24 mouse cellular contexts compared by ENCODE assay signal in genomic region chr16:55835798-55836197, GRCm38 (mm10). TPM values are rescaled to one million over a fixed set of nuclear protein-coding genes. Genes with fewer than 3 reads are reported as not detected.
DNase-seq lines count a peak whose midpoint lies in the region; ATAC-seq and TF ChIP-seq lines count a peak whose summit lies in the region.
"Had no signal": no experiment of that assay in that cellular context is flagged by ENCODE, and none has a peak within 500 bp of the region (broad histone marks: within the 10 kb centered on the region; RNA-seq: fewer than 3 reads in every experiment).

No protein-coding gene starts in this region.

- TF ChIP-seq POLR2A in CH12.LX (IDR thresholded peaks at IDR 0.05; ENCODE audit: low read depth, low read length): no peak

- H3K4me3 ChIP-seq in heart, embryonic 10.5 days: no peak overlapping the region
- H3K4me3 ChIP-seq in CH12.LX (replicated peaks in 1 of 3; ENCODE audit: low read depth in 2 of 3, low read length in 2 of 3, poor library complexity in 1 of 3): peak overlapping the region in 2 of 3 experiments; percentile 61 to 72
- H3K4me3 ChIP-seq: embryonic facial prominence, embryonic 13.5 days; forebrain, embryonic 12.5 days; gastrocnemius, adult 2 months; heart, embryonic 15.5 days; hindbrain, embryonic 10.5 days; hindbrain, embryonic 15.5 days had no signal

- H3K79me2 ChIP-seq in CH12.LX (replicated peaks; ENCODE audit: control insufficient read depth, extremely low read depth, insufficient read depth, poor library complexity, severe bottlenecking): peaks cover 51% of the 10 kb centered on the region

- peak; percentile 31; the same call in 1 of the 2 replicates for TF ChIP-seq EP300 in CH12.LX (IDR thresholded peaks at IDR 0.05; ENCODE audit: low read length)

- no peak for TF ChIP-seq CTCF in CH12.LX (conservative IDR thresholded peaks at IDR 0.05 in 1 of 2, IDR thresholded peaks at IDR 0.05 in 1 of 2; ENCODE audit: low read depth in 2 of 2, low read length in 2 of 2)

- dilution Hi-C loops in CH12.LX (cut with MboI; ENCODE audit: extremely low pct_ligation_motif_present, extremely low pct_unique_long_range_greater_than_20kb, low sequenced_read_pairs): no loop called here

- no peak overlapping the region for H3K27ac ChIP-seq in heart, embryonic 10.5 days
- H3K27ac ChIP-seq in CH12.LX (ENCODE audit: insufficient read depth, low read depth): no peak overlapping the region
- H3K27ac ChIP-seq: embryonic facial prominence, embryonic 13.5 days; forebrain, embryonic 12.5 days; gastrocnemius, adult 2 months; heart, embryonic 15.5 days; hindbrain, embryonic 10.5 days; hindbrain, embryonic 15.5 days had no signal

- no peaks in the 10 kb centered on the region for H3K27me3 ChIP-seq in heart, embryonic 10.5 days (ENCODE audit: insufficient read depth, poor library complexity, severe bottlenecking)
- no peaks in the 10 kb centered on the region for H3K27me3 ChIP-seq in CH12.LX (replicated peaks)
- H3K27me3 ChIP-seq: embryonic facial prominence, embryonic 13.5 days; forebrain, embryonic 12.5 days; heart, embryonic 15.5 days; hindbrain, embryonic 15.5 days had no signal

- in situ Hi-C loops in CH12.LX (cut with MboI; ENCODE audit: low pct_ligation_motif_present, low pct_unique_long_range_greater_than_20kb, low sequenced_read_pairs): no loop called here

- peak overlapping the region; percentile 98 for H3K4me2 ChIP-seq in CH12.LX (ENCODE audit: insufficient read depth, low read depth, poor library complexity, severe bottlenecking)
- H3K4me2 ChIP-seq: embryonic facial prominence, embryonic 13.5 days; forebrain, embryonic 12.5 days; heart, embryonic 11.5 days; heart, embryonic 15.5 days; hindbrain, embryonic 15.5 days had no signal

- peak overlapping the region; percentile 39 for H3K9ac ChIP-seq in CH12.LX (ENCODE audit: insufficient read depth, low read depth)
- H3K9ac ChIP-seq: embryonic facial prominence, embryonic 13.5 days; forebrain, embryonic 12.5 days; heart, embryonic 15.5 days; hindbrain, embryonic 15.5 days had no signal

- no peaks in the 10 kb centered on the region for H3K36me3 ChIP-seq in heart, embryonic 10.5 days
- peaks cover 18 to 47% of the 10 kb centered on the region in 2 experiments for H3K36me3 ChIP-seq in CH12.LX (replicated peaks in 1 of 2; ENCODE audit: control insufficient read depth in 1 of 2, insufficient read depth in 1 of 2, low read length in 1 of 2)
- H3K36me3 ChIP-seq: embryonic facial prominence, embryonic 13.5 days; forebrain, embryonic 12.5 days; heart, embryonic 15.5 days; hindbrain, embryonic 15.5 days had no signal

- H3K4me1 ChIP-seq in heart, embryonic 10.5 days: peaks cover 4% of the 10 kb centered on the region; the same call in 1 of the 2 replicates
- peaks cover 17 to 65% of the 10 kb centered on the region in 2 experiments for H3K4me1 ChIP-seq in CH12.LX (ENCODE audit: control insufficient read depth in 1 of 2, insufficient read depth in 2 of 2)
- H3K4me1 ChIP-seq: hindbrain, embryonic 15.5 days had no signal

- ATAC-seq in megakaryocyte, adult 5-6 weeks (ENCODE audit: poor library complexity, severe bottlenecking): peak; percentile 36
- ATAC-seq: forebrain, embryonic 16.5 days; inflammation-experienced regulatory T-cells, adult 6 months; intestine, postnatal 0 days had no signal

- TF ChIP-seq RAD21 in CH12.LX (IDR thresholded peaks at IDR 0.05; ENCODE audit: low read depth, low read length): no peak

- H3K9me3 ChIP-seq in heart, embryonic 10.5 days: no peaks in the 10 kb centered on the region
- H3K9me3 ChIP-seq in CH12.LX (replicated peaks; ENCODE audit: low read length): no peaks in the 10 kb centered on the region
- H3K9me3 ChIP-seq: embryonic facial prominence, embryonic 13.5 days; forebrain, embryonic 12.5 days; heart, embryonic 15.5 days; hindbrain, embryonic 10.5 days; hindbrain, embryonic 15.5 days had no signal

- peak; percentile 73 for DNase-seq in heart, adult 11 months
- no peak for DNase-seq in heart, embryonic 10.5 days (ENCODE audit: low spot score)
- peak; percentile 50 for DNase-seq in A20 (ENCODE audit: low read depth, low spot score)
- DNase-seq in CH12.LX (ENCODE audit: extremely low read depth): no peak
- DNase-seq in adrenal gland, adult (ENCODE audit: inconsistent age in 2 of 2, low spot score in 1 of 2): no peak
- DNase-seq in c-Kit-positive CD71-positive TER-119-positive erythroid progenitor cells, embryonic 14.5 days (ENCODE audit: low spot score): no peak
- DNase-seq: adrenal gland, postnatal 10 days; cerebellum, adult 18-20 months; cerebellum, adult 9-11 months; cerebellum, postnatal 36 days; gastrocnemius, adult 2 months; gastrocnemius, postnatal 25 days; heart, adult 18-20 months; heart, postnatal 14 days had no signal

TF ChIP-seq in CH12.LX, 34 proteins besides CTCF, POLR2A, EP300 and RAD21:
- TF ChIP-seq MXI1 (IDR thresholded peaks at IDR 0.05; ENCODE audit: low read depth, low read length): no peak; the same call in 1 of the 2 replicates
- peak; percentile 77 for TF ChIP-seq IRF4 (IDR thresholded peaks at IDR 0.05; ENCODE audit: low read depth, low read length)
- no peak for TF ChIP-seq MYC (IDR thresholded peaks at IDR 0.05; ENCODE audit: low read depth, low read length)
- TF ChIP-seq GABPA (IDR thresholded peaks at IDR 0.05; ENCODE audit: insufficient replicate concordance, low read depth, low read length): no peak
- TF ChIP-seq HCFC1 (IDR thresholded peaks at IDR 0.05; ENCODE audit: low read depth, low read length): no peak
- TF ChIP-seq NRF1 (IDR thresholded peaks at IDR 0.05; ENCODE audit: low read depth, low read length): no peak
- no peak for TF ChIP-seq KAT2A (IDR thresholded peaks at IDR 0.05; ENCODE audit: insufficient replicate concordance, low read length)
- TF ChIP-seq JUND (conservative IDR thresholded peaks at IDR 0.05; ENCODE audit: low read depth, low read length): peak; percentile 32; the same call in 1 of the 2 replicates
- peak; percentile 41; the same call in 1 of the 2 replicates for TF ChIP-seq MEF2A (IDR thresholded peaks at IDR 0.05; ENCODE audit: borderline replicate concordance, low read depth, low read length)
- TF ChIP-seq BHLHE40 (IDR thresholded peaks at IDR 0.05; ENCODE audit: low read depth, low read length): peak; percentile 67
- peak; percentile 45; the same call in 1 of the 2 replicates for TF ChIP-seq MAZ (IDR thresholded peaks at IDR 0.05; ENCODE audit: low read depth, low read length)
- TF ChIP-seq CHD2 (IDR thresholded peaks at IDR 0.05; ENCODE audit: low read length): peak; percentile 58; the same call in 1 of the 2 replicates
- TF ChIP-seq SIN3A (IDR thresholded peaks at IDR 0.05; ENCODE audit: low read length): peak; percentile 76
- 0 out of 2 replicates have a peak, but pooled peaks have one; percentile 19 for TF ChIP-seq TCF12 (IDR thresholded peaks at IDR 0.05; ENCODE audit: low read depth, low read length)
- TF ChIP-seq ETS1 (conservative IDR thresholded peaks at IDR 0.05; ENCODE audit: low read depth, low read length): peak; percentile 90
- TF ChIP-seq ZKSCAN1 (IDR thresholded peaks at IDR 0.05; ENCODE audit: borderline replicate concordance, low read depth, low read length): no peak

RNA-seq across cellular contexts. Expression of gene Nfkbiz, which starts 2.9 kb away (rescaled TPM):
- polyA plus RNA-seq in heart, embryonic 10.5 days (2016; fragmentation: Nextera tagmentation; extraction: Ambion mirVana): 1.7 and 3.1 TPM in 2 replicates
- total RNA-seq in CH12.LX (2012; rRNA removed): 13.9 and 17.1 TPM in 2 replicates
- total RNA-seq in CH12.LX (2014; rRNA removed): 19.7 and 23.7 TPM in 2 replicates
- 11.4 and 13.7 TPM in 2 replicates for polyA plus RNA-seq in CH12.LX (2012; ENCODE audit: insufficient read length, low read depth)
- total RNA-seq in megakaryocyte, adult 5-6 weeks (2015): 33.3 and 44.9 TPM in 2 replicates
- 31.2 and 32.7 TPM in 2 replicates for total RNA-seq in megakaryocyte, adult 5-6 weeks (2017)

RNA-seq across cellular contexts. Expression of gene Nxpe3, which starts 59.3 kb away (rescaled TPM):
- polyA plus RNA-seq in heart, embryonic 10.5 days (2016; fragmentation: Nextera tagmentation; extraction: Ambion mirVana): 0.58 and 0.95 TPM in 2 replicates
- total RNA-seq in CH12.LX (2012; rRNA removed): 10.2 and 12.3 TPM in 2 replicates
- 4.6 and 5.4 TPM in 2 replicates for total RNA-seq in CH12.LX (2014; rRNA removed)
- polyA plus RNA-seq in CH12.LX (2012; ENCODE audit: insufficient read length, low read depth): 9.9 and 10.6 TPM in 2 replicates
- total RNA-seq in megakaryocyte, adult 5-6 weeks (2015): 1.4 and 2.1 TPM in 2 replicates
- total RNA-seq in megakaryocyte, adult 5-6 weeks (2017): 2.4 and 2.8 TPM in 2 replicates

Comparison
In these comparisons a context has a peak if more than half of its experiments do, and no peak if none do; other contexts are left out.
1. DNase-seq: peak in heart, adult 11 months (single experiment) and A20 (single experiment); none in heart, embryonic 10.5 days (single experiment), CH12.LX (single experiment), adrenal gland, adult (0 of 2) and c-Kit-positive CD71-positive TER-119-positive erythroid progenitor cells, embryonic 14.5 days (single experiment).